Mouse (Mus musculus): Measurements from ENCODE around the gene Map3k19. TPM values are rescaled to one million over a fixed set of nuclear protein-coding genes. Genes with fewer than 3 reads are reported as not detected.

The Map3k19 gene
- polyA plus RNA-seq (2016; fragmentation: Nextera tagmentation; extraction: Ambion mirVana) = 0.04 TPM in 1 of 2 replicates, not detected in the other

GRCm38 (mm10) chr1:127854486-127855222, at the start of gene Map3k19:
Gene Map3k19, minus strand, starts transcription at chr1:127855031.
- Histone ChIP-seq H3K4me3 (no peak within 1 kb of the TSS), H3K9me3 (peaks cover 4% of the 10 kb centered on the region; the same call in 1 of the 2 replicates), H3K27me3 (ENCODE audit: insufficient read depth, poor library complexity, severe bottlenecking) (no peaks in the 10 kb centered on the region), H3K4me1 (no peaks in the 10 kb centered on the region), H3K27ac (no peak within 1 kb of the TSS), H3K36me3 (no peaks in the 10 kb centered on the region)
- DNase-seq (ENCODE audit: low spot score) = no peak
- WGBS = 82% methylated on average over 14 of the region's 14 CpGs

DNA sequence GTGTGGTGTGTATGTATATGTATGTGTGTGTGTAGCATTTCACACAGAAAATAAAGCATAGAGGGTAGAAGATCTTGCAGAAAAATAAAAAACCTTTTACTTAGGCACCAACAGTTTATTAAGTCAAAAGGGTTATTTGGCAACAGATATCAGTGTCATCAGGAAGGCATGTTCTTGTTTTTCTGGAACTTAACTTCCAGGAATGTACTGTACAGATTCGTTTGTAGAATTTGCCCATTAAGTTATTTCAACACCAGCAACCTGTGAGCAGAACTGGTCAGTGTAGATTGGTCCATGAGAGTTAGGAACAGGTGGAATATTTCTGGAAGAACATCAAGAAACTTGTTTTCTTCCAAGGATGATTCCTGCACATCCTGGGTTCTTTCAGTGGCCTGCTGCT, 44.6 kb upstream of the Map3k19 start:
- Histone ChIP-seq H3K27ac (no peak overlapping the region), H3K9me3 (no peaks in the 10 kb centered on the region), H3K27me3 (ENCODE audit: insufficient read depth, poor library complexity, severe bottlenecking) (no peaks in the 10 kb centered on the region), H3K4me1 (no peaks in the 10 kb centered on the region), H3K4me3 (no peak overlapping the region), H3K36me3 (peaks cover 11% of the 10 kb centered on the region; the same call in 1 of the 2 replicates)
- DNase-seq (ENCODE audit: low spot score) = no peak
- WGBS = 81% methylated on average over 1 of the region's 1 CpGs

DNA sequence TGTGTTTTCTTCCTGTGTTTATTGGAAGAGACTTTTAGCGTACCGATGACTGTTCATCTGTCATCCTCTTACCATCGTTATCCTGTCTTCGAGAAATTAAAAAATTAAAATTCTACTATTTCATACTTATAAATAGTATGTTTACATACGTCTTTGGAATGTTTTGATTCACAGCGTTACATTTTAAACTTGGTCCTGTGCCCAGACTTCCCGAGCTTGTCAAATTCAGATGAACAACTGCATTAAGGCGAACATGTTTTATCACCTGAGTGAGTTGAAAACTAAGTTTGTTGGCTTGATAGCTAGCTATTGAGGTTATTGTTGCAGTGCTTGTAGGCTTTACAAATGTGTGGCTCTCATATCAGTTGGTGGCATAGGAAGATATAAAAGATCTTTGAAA, 14.4 kb upstream of the Map3k19 start:
- DNase-seq (ENCODE audit: low spot score) = no peak
- H3K4me1 ChIP-seq = 0 out of 2 replicates have a peak, but pooled peaks cover 3% of the 10 kb centered on the region
- 45% methylated on average over 8 of the region's 8 CpGs for WGBS
- peak overlapping the region; percentile 89 for H3K27ac ChIP-seq
- H3K36me3 ChIP-seq = peaks cover 27% of the 10 kb centered on the region
- H3K9me3 ChIP-seq = no peaks in the 10 kb centered on the region
- H3K27me3 ChIP-seq (ENCODE audit: insufficient read depth, poor library complexity, severe bottlenecking) = no peaks in the 10 kb centered on the region
- H3K4me3 ChIP-seq = peak overlapping the region; percentile 69

- no peaks in the 10 kb centered on the region for H3K27me3 ChIP-seq (ENCODE audit: insufficient read depth, poor library complexity, severe bottlenecking)
- WGBS = 13% methylated on average over 47 of the region's 47 CpGs
- H3K9me3 ChIP-seq = no peaks in the 10 kb centered on the region
Observed at GRCm38 (mm10) chr1:127868300-127869261, 13.8 kb upstream of the Map3k19 start, which contains the start of gene Rab3gap1. Gene Rab3gap1, plus strand, starts transcription at chr1:127868773.

DNA sequence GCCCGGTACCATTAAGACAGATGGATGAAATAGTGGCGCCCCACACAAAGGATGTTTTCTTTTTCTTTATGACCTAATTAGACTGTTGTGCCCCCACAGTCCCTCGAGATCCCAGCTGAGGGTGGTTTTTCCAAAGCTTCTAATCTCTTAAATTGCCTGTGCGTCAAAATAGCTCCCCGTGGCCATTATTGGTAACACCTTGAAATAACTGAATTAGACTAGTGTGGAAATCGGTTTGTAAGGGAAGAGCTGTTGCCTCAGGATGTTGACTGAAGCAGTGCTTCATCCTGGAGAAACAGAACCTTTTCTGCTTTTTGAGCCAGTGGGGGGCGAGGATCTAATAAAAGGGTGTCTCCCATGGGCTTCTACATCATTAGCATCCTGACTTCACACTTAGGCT, 9.0 kb upstream of the Map3k19 start:
- Histone ChIP-seq H3K4me3 (no peak overlapping the region), H3K27me3 (ENCODE audit: insufficient read depth, poor library complexity, severe bottlenecking) (no peaks in the 10 kb centered on the region), H3K9me3 (no peaks in the 10 kb centered on the region), H3K36me3 (no peaks in the 10 kb centered on the region), H3K4me1 (no peaks in the 10 kb centered on the region), H3K27ac (no peak overlapping the region)
- WGBS = 77% methylated on average over 7 of the region's 7 CpGs
- no peak for DNase-seq (ENCODE audit: low spot score)

More at GRCm38 (mm10) chr1:127868300-127869261, 13.8 kb upstream of the Map3k19 start, which contains the start of gene Rab3gap1:
- Histone ChIP-seq H3K4me1 (0 out of 2 replicates have a peak, but pooled peaks cover 3% of the 10 kb centered on the region), H3K27ac (peak within 1 kb of the TSS; percentile 89), H3K36me3 (peaks cover 22% of the 10 kb centered on the region), H3K4me3 (peak within 1 kb of the TSS; percentile 69)
- DNase-seq (ENCODE audit: low spot score) = peak; percentile 95

- no peaks in the 10 kb centered on the region for H3K9me3 ChIP-seq
- no peaks in the 10 kb centered on the region for H3K36me3 ChIP-seq
- H3K4me3 ChIP-seq = no peak overlapping the region
- H3K27me3 ChIP-seq (ENCODE audit: insufficient read depth, poor library complexity, severe bottlenecking) = no peaks in the 10 kb centered on the region
- H3K4me1 ChIP-seq = no peaks in the 10 kb centered on the region
- H3K27ac ChIP-seq = no peak overlapping the region
- WGBS = 88% methylated on average over 5 of the region's 5 CpGs
- DNase-seq (ENCODE audit: low spot score) = no peak
Observed at GRCm38 (mm10) chr1:127861900-127862299, 7.1 kb upstream of the Map3k19 start.

GRCm38 (mm10) chr1:127860492-127860891, 5.7 kb upstream of the Map3k19 start:
- Histone ChIP-seq H3K27ac (no peak overlapping the region), H3K27me3 (ENCODE audit: insufficient read depth, poor library complexity, severe bottlenecking) (no peaks in the 10 kb centered on the region), H3K36me3 (no peaks in the 10 kb centered on the region), H3K4me1 (no peaks in the 10 kb centered on the region), H3K4me3 (no peak overlapping the region), H3K9me3 (no peaks in the 10 kb centered on the region)
- whole genome bisulfite sequencing = 87% methylated on average over 4 of the region's 4 CpGs
- DNase-seq (ENCODE audit: low spot score) = no peak

GRCm38 (mm10) chr1:127859799-127860400, 5.1 kb upstream of the Map3k19 start:
- Histone ChIP-seq H3K27ac (no peak overlapping the region), H3K4me1 (no peaks in the 10 kb centered on the region), H3K9me3 (no peaks in the 10 kb centered on the region), H3K36me3 (no peaks in the 10 kb centered on the region), H3K4me3 (no peak overlapping the region), H3K27me3 (ENCODE audit: insufficient read depth, poor library complexity, severe bottlenecking) (no peaks in the 10 kb centered on the region)
- DNase-seq (ENCODE audit: low spot score) = no peak
- 77% methylated on average over 6 of the region's 6 CpGs for WGBS

DNA sequence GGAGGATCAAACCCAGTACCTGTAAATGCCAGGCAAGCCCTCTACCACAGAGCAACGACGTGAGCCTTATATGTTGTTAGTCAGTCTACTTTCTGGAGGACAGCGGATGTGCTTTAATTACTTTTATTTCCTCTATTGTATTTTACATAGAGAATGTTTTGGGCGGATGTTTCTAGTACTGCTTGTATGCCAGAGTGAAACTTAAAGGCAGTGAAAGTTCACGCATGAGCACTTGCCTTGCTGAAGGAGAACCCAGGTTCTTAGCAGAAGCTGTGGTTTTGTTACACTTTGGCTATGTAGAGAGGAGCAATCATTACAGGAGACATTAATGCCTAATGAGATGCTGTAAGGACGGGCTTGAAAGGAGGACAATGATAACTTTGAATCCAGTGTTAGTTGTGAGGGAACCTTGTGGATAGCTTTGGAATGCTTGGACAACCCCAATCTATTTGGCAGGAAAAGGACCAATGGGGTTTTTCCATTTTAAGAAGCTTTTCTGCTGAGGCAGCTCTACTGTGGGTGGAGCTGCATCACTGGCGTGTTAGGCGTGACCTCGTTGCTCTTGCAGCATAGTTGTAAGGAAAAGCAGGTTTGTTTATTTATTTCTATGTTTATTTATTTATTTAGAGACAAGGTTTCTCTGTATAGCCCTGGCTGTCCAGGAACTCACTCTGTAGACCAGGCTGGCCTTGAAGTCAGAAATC, 4.3 kb upstream of the Map3k19 start:
- no peaks in the 10 kb centered on the region for H3K4me1 ChIP-seq
- 80% methylated on average over 9 of the region's 9 CpGs for WGBS
- H3K27me3 ChIP-seq (ENCODE audit: insufficient read depth, poor library complexity, severe bottlenecking) = no peaks in the 10 kb centered on the region
- no peaks in the 10 kb centered on the region for H3K9me3 ChIP-seq
- H3K36me3 ChIP-seq = no peaks in the 10 kb centered on the region
- no peak overlapping the region for H3K4me3 ChIP-seq
- DNase-seq (ENCODE audit: low spot score) = no peak
- H3K27ac ChIP-seq = no peak overlapping the region

- Histone ChIP-seq H3K27ac (no peak overlapping the region), H3K36me3 (no peaks in the 10 kb centered on the region), H3K4me1 (peaks cover 2% of the 10 kb centered on the region; the same call in 1 of the 2 replicates), H3K27me3 (ENCODE audit: insufficient read depth, poor library complexity, severe bottlenecking) (no peaks in the 10 kb centered on the region), H3K9me3 (peaks cover 4% of the 10 kb centered on the region; the same call in 1 of the 2 replicates), H3K4me3 (no peak overlapping the region)
- DNase-seq (ENCODE audit: low spot score) = no peak
- WGBS = 64% methylated on average over 7 of the region's 7 CpGs
Observed at GRCm38 (mm10) chr1:127850075-127850610, 4.7 kb downstream of the Map3k19 start.

- H3K27me3 ChIP-seq (ENCODE audit: insufficient read depth, poor library complexity, severe bottlenecking) = no peaks in the 10 kb centered on the region
Observed at GRCm38 (mm10) chr1:127845472-127845871, 9.4 kb downstream of the Map3k19 start.

DNA sequence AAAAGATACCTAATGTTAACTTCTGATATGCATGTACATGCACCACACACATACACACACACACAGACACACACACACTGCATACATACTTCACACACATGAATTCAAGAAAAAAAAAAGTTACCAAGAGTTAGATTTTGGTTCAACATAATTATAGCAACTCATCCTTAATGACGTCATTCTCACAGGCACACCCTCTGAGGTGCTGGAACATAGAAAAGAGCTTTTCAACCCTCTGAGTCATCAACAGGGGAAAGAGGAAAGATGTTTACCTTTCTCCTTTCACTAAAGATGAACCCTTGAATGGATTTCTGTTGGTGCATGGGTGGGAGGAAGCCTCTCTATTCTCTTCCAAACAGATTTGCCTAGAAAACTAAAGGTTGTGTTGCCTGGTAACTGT, 16.2 kb downstream of the Map3k19 start:
- Histone ChIP-seq H3K4me3 (no peak overlapping the region), H3K4me1 (peaks cover 6% of the 10 kb centered on the region; the same call in 1 of the 2 replicates), H3K36me3 (no peaks in the 10 kb centered on the region), H3K9me3 (no peaks in the 10 kb centered on the region), H3K27ac (no peak overlapping the region), H3K27me3 (ENCODE audit: insufficient read depth, poor library complexity, severe bottlenecking) (no peaks in the 10 kb centered on the region)
- 67% methylated on average over 1 of the region's 1 CpGs for WGBS
- no peak for DNase-seq (ENCODE audit: low spot score)

More at GRCm38 (mm10) chr1:127845472-127845871, 9.4 kb downstream of the Map3k19 start:
- Histone ChIP-seq H3K36me3 (no peaks in the 10 kb centered on the region), H3K9me3 (no peaks in the 10 kb centered on the region), H3K4me1 (peaks cover 2% of the 10 kb centered on the region; the same call in 1 of the 2 replicates), H3K4me3 (no peak overlapping the region), H3K27ac (no peak overlapping the region)
- WGBS = 49% methylated on average over 5 of the region's 5 CpGs
- no peak for DNase-seq (ENCODE audit: low spot score)
